Mouse (Mus musculus): Measurements from ENCODE around the gene Zdhhc8.

The Zdhhc8 gene

GRCm38 (mm10) chr16:18231047-18231446, 3.9 kb downstream of the Zdhhc8 start:
- no peak for DNase-seq (ENCODE audit: low spot score)

- no peak for DNase-seq (ENCODE audit: low spot score)
Observed at GRCm38 (mm10) chr16:18230617-18231016, 4.3 kb downstream of the Zdhhc8 start.

GRCm38 (mm10) chr16:18229622-18230021, 5.3 kb downstream of the Zdhhc8 start:
- peak; percentile 68 for DNase-seq (ENCODE audit: low spot score)

- no peak for DNase-seq (ENCODE audit: low spot score)
Observed at GRCm38 (mm10) chr16:18228856-18229255, 6.1 kb downstream of the Zdhhc8 start.

GRCm38 (mm10) chr16:18227897-18228422, 7.0 kb downstream of the Zdhhc8 start:
- DNase-seq (ENCODE audit: low spot score), result no peak

- DNase-seq (ENCODE audit: low spot score), result no peak
Observed at GRCm38 (mm10) chr16:18227187-18227586, 7.7 kb downstream of the Zdhhc8 start.

- no peak for DNase-seq (ENCODE audit: low spot score)
Observed at GRCm38 (mm10) chr16:18222188-18222587, 12.7 kb downstream of the Zdhhc8 start.

GRCm38 (mm10) chr16:18221543-18221898, 13.4 kb downstream of the Zdhhc8 start:
- DNase-seq (ENCODE audit: low spot score), result no peak

- no peak for DNase-seq (ENCODE audit: low spot score)
Observed at GRCm38 (mm10) chr16:18220856-18221542, 13.9 kb downstream of the Zdhhc8 start.

- no peak for DNase-seq (ENCODE audit: low spot score)
Observed at GRCm38 (mm10) chr16:18220001-18220400, 14.9 kb downstream of the Zdhhc8 start.

- no peak for DNase-seq (ENCODE audit: low spot score)
Observed at GRCm38 (mm10) chr16:18218580-18218996, 16.3 kb downstream of the Zdhhc8 start.

GRCm38 (mm10) chr16:18217579-18217978, 17.4 kb downstream of the Zdhhc8 start, which contains the start of gene Ccdc188:
Ccdc188 (plus strand) TSS chr16:18217879.
- no peak for DNase-seq (ENCODE audit: low spot score)

GRCm38 (mm10) chr16:18214858-18215257, 20.1 kb downstream of the Zdhhc8 start:
- no peak for DNase-seq (ENCODE audit: low spot score)

GRCm38 (mm10) chr16:18213689-18214088, 21.2 kb downstream of the Zdhhc8 start:
- no peak for DNase-seq (ENCODE audit: low spot score)

- DNase-seq (ENCODE audit: low spot score), result peak; percentile 93
Observed at GRCm38 (mm10) chr16:18211417-18212171, 23.3 kb downstream of the Zdhhc8 start.

GRCm38 (mm10) chr16:18210701-18211416, 24.1 kb downstream of the Zdhhc8 start:
- peak; percentile 88 for DNase-seq (ENCODE audit: low spot score)

- DNase-seq (ENCODE audit: low spot score), result no peak
Observed at GRCm38 (mm10) chr16:18203430-18204091, 31.4 kb downstream of the Zdhhc8 start.

- DNase-seq (ENCODE audit: low spot score), result no peak
Observed at GRCm38 (mm10) chr16:18202061-18202460, 32.9 kb downstream of the Zdhhc8 start.

- no peak for DNase-seq (ENCODE audit: low spot score)
Observed at GRCm38 (mm10) chr16:18201620-18202019, 33.3 kb downstream of the Zdhhc8 start.

- DNase-seq (ENCODE audit: low spot score), result no peak
Observed at GRCm38 (mm10) chr16:18200062-18200461, 34.9 kb downstream of the Zdhhc8 start.

GRCm38 (mm10) chr16:18198365-18199098, 36.4 kb downstream of the Zdhhc8 start:
- no peak for DNase-seq (ENCODE audit: low spot score)
